Mouse (Mus musculus) midbrain, postnatal 0 days (tissue): Measurements from ENCODE around the gene Armc9. TPM values are rescaled to one million over a fixed set of nuclear protein-coding genes. Genes with fewer than 3 reads are reported as not detected.

Experiments
- ATAC-seq: fragments of 200-750 bp; cut with Nextera tagmentation; 2 replicates; pipeline ENCODE4 v1.8.0; 2017; ENCODE audit warnings: moderate number of reproducible peaks, mild to moderate bottlenecking, moderate TSS enrichment, moderate library complexity; ENCODE audit not compliant: low FRiP score
- DNase-seq: peaks from one replicate; pipeline ENCODE4 v3.0.0-alpha.2; 2015; ENCODE audit warnings: low spot score
- H3K27ac ChIP-seq: fragments of 300-500 bp; sonication (generic); 2 replicates; pipeline ENCODE4 v1.5.1; 2014; ENCODE audit warnings: low read depth, mild to moderate bottlenecking, low read length, mixed read lengths
- H3K27me3 ChIP-seq: fragments of 300-500 bp; sonication (generic); 2 replicates; pipeline ENCODE4 v1.6.1; 2014; ENCODE audit warnings: low read length, control low read depth, mixed read lengths; ENCODE audit not compliant: insufficient read depth
- H3K36me3 ChIP-seq: fragments of 300-500 bp; sonication (generic); 2 replicates; pipeline ENCODE4 v1.6.1; 2014; ENCODE audit warnings: low read length, control low read depth, mixed read lengths; ENCODE audit not compliant: insufficient read depth
- H3K4me1 ChIP-seq: fragments of 300-500 bp; sonication (generic); 2 replicates; pipeline ENCODE4 v1.6.1; 2014; ENCODE audit warnings: mild to moderate bottlenecking, control low read depth, antibody characterized with exemption, low read length, mixed read lengths; ENCODE audit not compliant: insufficient read depth
- H3K4me2 ChIP-seq: fragments of 300-500 bp; sonication (generic); 2 replicates; pipeline ENCODE4 v1.6.1; 2014; ENCODE audit warnings: low read depth, mild to moderate bottlenecking, low read length, mixed read lengths; ENCODE audit not compliant: poor library complexity, severe bottlenecking
- H3K4me3 ChIP-seq: fragments of 300-500 bp; sonication (generic); 2 replicates; pipeline ENCODE4 v1.5.1; 2014; ENCODE audit warnings: low read depth, mild to moderate bottlenecking, low read length, moderate library complexity
- H3K9ac ChIP-seq: fragments of 300-500 bp; sonication (generic); replicated peaks from 2 replicates; pipeline ENCODE4 v1.6.1; 2014; ENCODE audit warnings: mild to moderate bottlenecking, low read length, moderate library complexity, mixed read lengths; ENCODE audit not compliant: poor library complexity, severe bottlenecking
- H3K9me3 ChIP-seq: fragments of 300-500 bp; sonication (generic); 2 replicates; pipeline ENCODE4 v1.6.1; 2016; ENCODE audit warnings: low read length, control low read depth
- CTCF ChIP-seq: IDR thresholded peaks from 2 replicates; pipeline ENCODE4 v1.5.1; 2016; ENCODE audit warnings: antibody characterized with exemption, mild to moderate bottlenecking
- WGBS: fragments of 180-500 bp; shearing (Covaris S2); extraction: QIAGEN DNeasy Blood & Tissue Kit; methylation state at CpG from one replicate; pipeline ENCODE4 v1.1.7; 2014; 5-methylcytosine and 5-hydroxymethylcytosine counted together
- polyA plus RNA-seq: library from polyadenylated mRNA; unstranded; fragments of >200 nt; fragmentation: Nextera tagmentation; extraction: Ambion mirVana; gene quantifications from 2 replicates; pipeline ENCODE4 v1.2.1, GENCODE M21; 2015
- total RNA-seq: library from RNA; depleted of rRNA; stranded (reverse); fragments of >200 nt; gene quantifications from 2 replicates; pipeline ENCODE4 v1.2.3, GENCODE M21; 2014

Armc9 gene
- total and polyA plus RNA-seq, 2 experiments from 2014 or later = 31.0 to 42.6 TPM

DNA sequence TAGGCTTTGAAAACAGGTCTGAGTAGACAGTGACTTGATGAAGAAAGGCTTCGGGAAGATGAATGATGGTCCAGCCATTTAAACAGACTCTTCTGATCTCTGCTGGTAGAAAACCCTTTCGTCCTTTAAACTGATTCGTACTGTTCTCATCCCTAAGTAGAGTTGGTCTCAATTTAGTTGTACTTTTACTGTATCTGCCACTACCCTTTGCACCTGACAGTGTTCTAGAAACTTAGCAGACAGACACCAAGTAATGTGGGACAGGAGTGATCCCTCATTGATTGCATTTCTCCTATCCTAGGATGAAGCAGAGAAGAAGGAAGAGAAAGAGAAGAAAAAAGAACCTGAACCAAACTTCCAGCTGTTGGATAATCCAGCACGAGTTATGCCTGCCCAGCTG, 21.2 kb upstream of the Armc9 start, which contains the start of gene Gm21972:
TSS of gene Gm21972 (plus strand) at position 301 of the 400 bp plus-strand sequence.
- Histone ChIP-seq H3K36me3 (peaks cover 56% of the 10 kb centered on the region), H3K4me2 (no peak within 1 kb of the TSS), H3K9ac (no peak within 1 kb of the TSS), H3K27ac (no peak within 1 kb of the TSS), H3K9me3 (no peaks in the 10 kb centered on the region), H3K4me3 (no peak within 1 kb of the TSS), H3K4me1 (no peaks in the 10 kb centered on the region), H3K27me3 (no peaks in the 10 kb centered on the region)
- ATAC-seq (no peak), DNase-seq (no peak)
- WGBS = 97% methylated on average over 4 of the region's 4 CpGs
- no peak for TF ChIP-seq CTCF

DNA sequence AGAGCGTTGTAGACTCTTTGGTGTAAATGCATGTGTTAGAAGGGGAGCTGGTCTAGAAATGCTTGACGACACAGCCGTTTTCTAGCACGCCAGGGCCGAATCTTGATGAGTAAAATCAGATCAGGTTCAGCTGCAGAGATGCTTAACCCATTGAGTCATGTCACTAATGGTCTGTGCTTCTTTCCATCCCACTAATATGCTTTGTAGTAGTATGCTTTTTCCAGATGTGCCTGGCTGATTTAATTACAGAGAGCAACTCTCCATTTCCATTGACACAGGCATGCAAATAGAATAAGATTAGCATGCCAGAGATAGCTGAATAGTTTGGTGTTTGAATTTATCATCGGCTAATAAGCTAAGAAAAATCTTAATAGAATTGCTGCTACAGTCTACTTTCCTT, 19.3 kb upstream of the Armc9 start:
- Histone ChIP-seq H3K9ac (no peak overlapping the region), H3K27ac (no peak overlapping the region), H3K4me2 (no peak overlapping the region), H3K9me3 (no peaks in the 10 kb centered on the region), H3K27me3 (no peaks in the 10 kb centered on the region), H3K4me3 (no peak overlapping the region), H3K36me3 (peaks cover 53% of the 10 kb centered on the region), H3K4me1 (no peaks in the 10 kb centered on the region)
- DNase-seq (no peak), ATAC-seq (no peak)
- no peak for TF ChIP-seq CTCF
- 93% methylated on average over 6 of the region's 6 CpGs for WGBS

- ATAC-seq (no peak), DNase-seq (no peak)
- H3K4me1 ChIP-seq = no peaks in the 10 kb centered on the region
- TF ChIP-seq CTCF = no peak
- no peak overlapping the region for H3K4me3 ChIP-seq
- H3K9me3 ChIP-seq = no peaks in the 10 kb centered on the region
- peaks cover 23% of the 10 kb centered on the region for H3K36me3 ChIP-seq
- H3K27ac ChIP-seq = no peak overlapping the region
- no peak overlapping the region for H3K4me2 ChIP-seq
- WGBS = 70% methylated on average over 3 of the region's 3 CpGs
- no peaks in the 10 kb centered on the region for H3K27me3 ChIP-seq
- no peak overlapping the region for H3K9ac ChIP-seq
Observed at GRCm38 (mm10) chr1:86141081-86141480, 13.5 kb upstream of the Armc9 start.

GRCm38 (mm10) chr1:86143165-86143564, 11.4 kb upstream of the Armc9 start:
- no peak overlapping the region for H3K27ac ChIP-seq
- no peak overlapping the region for H3K4me3 ChIP-seq
- peaks cover 11% of the 10 kb centered on the region for H3K36me3 ChIP-seq
- H3K9ac ChIP-seq = no peak overlapping the region
- H3K9me3 ChIP-seq = no peaks in the 10 kb centered on the region
- no peaks in the 10 kb centered on the region for H3K4me1 ChIP-seq
- no peak for DNase-seq
- WGBS = 81% methylated on average over 4 of the region's 4 CpGs
- H3K4me2 ChIP-seq = no peak overlapping the region
- TF ChIP-seq CTCF = no peak
- no peak for ATAC-seq
- H3K27me3 ChIP-seq = no peaks in the 10 kb centered on the region

DNA sequence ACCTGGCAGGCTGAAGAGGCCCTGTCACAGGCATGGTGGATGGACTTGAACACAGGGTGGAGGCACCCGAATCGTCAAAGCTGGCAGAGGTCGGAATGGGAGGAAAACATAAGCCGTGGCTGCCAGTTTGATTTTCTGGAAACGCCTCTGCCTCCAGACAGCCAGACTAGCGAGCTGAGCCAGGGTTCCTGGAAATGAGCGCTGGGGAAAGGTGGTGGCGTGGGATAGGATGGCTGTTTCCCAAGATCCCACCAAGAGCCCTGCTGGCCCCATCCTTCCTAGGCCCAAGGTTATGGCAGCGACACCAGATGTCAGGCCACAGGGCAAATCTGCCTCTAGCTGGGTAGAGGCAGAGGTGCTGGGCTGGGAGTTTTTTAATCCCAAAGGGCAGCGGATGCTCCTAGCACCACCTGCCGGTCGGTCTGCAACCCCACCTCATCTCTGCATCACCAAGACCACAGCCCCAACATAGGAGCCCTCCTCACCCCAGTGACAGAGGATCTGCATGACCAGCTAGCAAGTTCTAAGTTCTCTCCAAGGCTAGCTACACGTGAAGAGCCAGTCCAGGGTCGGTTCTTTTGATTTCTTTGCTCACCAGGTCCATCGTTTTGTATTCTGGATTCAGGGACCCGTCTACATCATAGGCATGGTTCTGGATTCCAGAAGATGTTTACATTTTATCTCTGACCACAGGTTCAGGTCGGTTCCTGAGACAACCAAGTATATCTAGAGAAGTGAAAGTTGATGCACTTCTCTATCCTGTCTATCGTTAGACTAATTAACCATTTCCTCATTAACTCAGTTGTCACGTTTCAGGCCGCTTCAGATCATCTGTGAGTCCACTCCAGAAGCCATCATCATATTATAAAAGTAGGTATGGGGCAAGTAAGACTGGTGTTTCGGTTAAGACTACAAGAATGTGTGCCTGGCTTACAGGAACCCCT, 10.3 kb upstream of the Armc9 start:
- no peak overlapping the region for H3K27ac ChIP-seq
- no peaks in the 10 kb centered on the region for H3K4me1 ChIP-seq
- WGBS = 74% methylated on average over 21 of the region's 21 CpGs
- peak; percentile 6; the same call in 1 of the 2 replicates for TF ChIP-seq CTCF
- H3K36me3 ChIP-seq = 0 out of 2 replicates have a peak, but pooled peaks cover 3% of the 10 kb centered on the region
- no peak overlapping the region for H3K4me3 ChIP-seq
- H3K9me3 ChIP-seq = no peaks in the 10 kb centered on the region
- no peak for ATAC-seq
- no peak overlapping the region for H3K9ac ChIP-seq
- H3K27me3 ChIP-seq = no peaks in the 10 kb centered on the region
- no peak for DNase-seq
- no peak overlapping the region for H3K4me2 ChIP-seq

DNA sequence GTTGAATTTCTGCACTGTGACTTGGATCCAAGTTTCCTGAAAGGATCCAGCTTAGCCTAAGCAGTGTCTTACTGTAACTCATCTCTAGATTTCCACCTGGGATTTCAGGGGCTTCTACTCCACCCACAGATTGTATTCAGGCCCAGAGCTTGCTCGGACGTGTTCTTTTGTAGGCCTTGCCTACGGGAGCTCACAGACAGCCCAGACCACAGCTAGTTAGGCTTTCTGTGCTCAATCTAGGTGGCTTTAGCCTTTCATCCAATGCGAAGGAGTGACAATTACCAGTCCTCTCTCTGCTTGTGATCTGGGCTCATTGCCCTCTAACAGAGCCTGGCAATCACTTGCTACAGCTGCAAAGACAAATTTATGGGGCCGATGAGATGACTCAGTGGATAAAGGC, 8.3 kb upstream of the Armc9 start:
- Histone ChIP-seq H3K27me3 (no peaks in the 10 kb centered on the region), H3K4me2 (no peak overlapping the region), H3K9ac (no peak overlapping the region), H3K9me3 (no peaks in the 10 kb centered on the region), H3K36me3 (0 out of 2 replicates have a peak, but pooled peaks cover 3% of the 10 kb centered on the region), H3K4me3 (no peak overlapping the region), H3K27ac (no peak overlapping the region), H3K4me1 (no peaks in the 10 kb centered on the region)
- no peak for TF ChIP-seq CTCF
- WGBS = 96% methylated on average over 5 of the region's 5 CpGs
- no peak for DNase-seq
- ATAC-seq = no peak
